Mouse (Mus musculus) monocyte, adult 5-6 weeks (primary cell): ENCODE measurements around the gene R3hdm4. TPM values are rescaled to one million over a fixed set of nuclear protein-coding genes. Genes with fewer than 3 reads are reported as not detected.
"Not testable (repeated sequence)": the region's sequence is repeated elsewhere in the genome, so short reads cannot be mapped to it uniquely, and the experiment has no call there.

ENCODE experiments used
- ATAC-seq: fragments of 153-309, 156-312 bp; replicated peaks from 2 replicates; pipeline ENCODE4 v1.8.0; 2017; ENCODE audit warnings: mild to moderate bottlenecking; ENCODE audit not compliant: low TSS enrichment, insufficient number of reproducible peaks, severe bottlenecking, poor library complexity, low FRiP score
- total RNA-seq: library from RNA; stranded (forward); fragments of 200-1000, 200-491, 200-594 nt; gene quantifications from 3 replicates; pipeline ENCODE4 v1.2.3, GENCODE M21; 2017

Gene R3hdm4
- total RNA-seq, 1 experiment from 2014 or later = 35.4 TPM

DNA sequence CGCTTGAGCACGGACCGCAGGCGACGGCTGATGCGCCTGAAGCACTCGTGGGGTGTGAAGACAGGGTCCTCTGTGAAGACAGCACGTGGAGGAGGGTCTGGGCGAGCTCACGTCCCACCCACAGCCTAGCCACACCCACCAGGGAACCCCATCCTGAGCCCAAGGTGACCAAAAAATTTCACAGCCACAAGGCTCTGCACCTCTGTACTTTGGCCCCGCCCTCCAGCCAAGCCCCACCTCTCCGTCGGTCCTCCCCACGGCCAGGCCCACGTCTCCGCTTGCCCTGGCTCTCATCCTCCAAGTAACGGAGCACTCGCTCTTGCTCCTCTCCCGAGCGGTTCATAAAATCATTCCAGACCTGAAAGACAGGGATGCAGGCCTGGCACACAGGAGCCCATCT, 8.6 kb downstream of the R3hdm4 start:
- ATAC-seq = no peak

DNA sequence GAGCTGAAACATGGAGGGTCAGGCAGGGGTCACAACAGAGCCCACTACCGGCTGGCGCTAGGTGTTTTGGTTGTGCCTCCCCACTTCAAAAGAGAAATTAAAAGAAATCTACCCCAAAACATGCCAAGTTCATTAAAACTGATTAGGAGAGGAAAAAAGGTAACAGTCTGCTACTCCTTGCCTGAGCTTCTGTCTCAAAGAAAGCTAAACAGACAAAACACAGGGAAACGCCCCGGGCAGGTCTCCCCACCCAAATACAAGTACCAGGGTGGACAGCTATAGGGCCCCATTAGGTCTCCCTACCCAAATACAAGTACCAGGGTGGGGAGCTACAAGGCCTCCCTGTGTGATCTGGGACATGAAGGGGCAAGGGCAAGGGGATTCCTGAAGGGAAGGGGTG, 10.5 kb downstream of the R3hdm4 start, which contains the start of gene Gm26602:
Gene Gm26602, plus strand, starts transcription at position 301 of the 400 bp plus-strand sequence.
- no peak for ATAC-seq

DNA sequence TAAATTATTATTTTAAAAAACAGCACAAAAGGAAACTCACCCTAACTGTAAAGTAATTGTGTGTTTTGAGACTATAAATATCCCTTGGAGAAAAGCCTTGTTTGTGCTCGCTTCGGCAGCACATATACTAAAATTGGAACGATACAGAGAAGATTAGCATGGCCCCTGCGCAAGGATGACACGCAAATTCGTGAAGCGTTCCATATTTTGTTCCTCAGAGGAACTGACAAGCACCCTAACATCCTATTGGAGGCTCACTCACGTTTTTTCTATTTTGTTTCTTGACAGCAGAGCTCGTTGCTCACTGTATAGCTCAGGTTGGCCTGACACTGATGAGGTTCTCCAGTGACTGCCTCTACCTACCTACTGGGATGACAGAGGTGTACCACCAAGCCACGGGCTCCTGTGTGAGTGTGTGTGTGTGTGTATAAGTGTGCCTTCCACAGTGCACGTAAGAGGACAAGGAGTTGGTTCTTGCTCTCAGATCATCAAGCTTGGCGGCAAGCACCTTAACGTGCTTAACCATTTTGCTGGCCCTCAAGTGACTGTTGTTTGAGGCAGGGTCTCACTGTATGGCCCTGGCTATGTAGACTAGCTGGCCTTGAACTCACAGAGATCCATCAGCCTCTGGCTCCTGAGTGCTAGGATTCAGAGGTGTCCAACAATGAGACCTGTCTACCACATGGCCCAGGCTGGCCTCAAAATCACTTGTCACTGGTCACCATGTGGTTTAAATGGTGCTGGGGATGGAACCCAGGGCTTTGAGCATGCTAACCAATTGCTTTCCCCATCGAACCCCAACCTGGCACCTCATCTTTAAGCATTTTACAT, 11.7 kb downstream of the R3hdm4 start:
- ATAC-seq = peak; percentile 18; the same call in 1 of the 2 replicates

DNA sequence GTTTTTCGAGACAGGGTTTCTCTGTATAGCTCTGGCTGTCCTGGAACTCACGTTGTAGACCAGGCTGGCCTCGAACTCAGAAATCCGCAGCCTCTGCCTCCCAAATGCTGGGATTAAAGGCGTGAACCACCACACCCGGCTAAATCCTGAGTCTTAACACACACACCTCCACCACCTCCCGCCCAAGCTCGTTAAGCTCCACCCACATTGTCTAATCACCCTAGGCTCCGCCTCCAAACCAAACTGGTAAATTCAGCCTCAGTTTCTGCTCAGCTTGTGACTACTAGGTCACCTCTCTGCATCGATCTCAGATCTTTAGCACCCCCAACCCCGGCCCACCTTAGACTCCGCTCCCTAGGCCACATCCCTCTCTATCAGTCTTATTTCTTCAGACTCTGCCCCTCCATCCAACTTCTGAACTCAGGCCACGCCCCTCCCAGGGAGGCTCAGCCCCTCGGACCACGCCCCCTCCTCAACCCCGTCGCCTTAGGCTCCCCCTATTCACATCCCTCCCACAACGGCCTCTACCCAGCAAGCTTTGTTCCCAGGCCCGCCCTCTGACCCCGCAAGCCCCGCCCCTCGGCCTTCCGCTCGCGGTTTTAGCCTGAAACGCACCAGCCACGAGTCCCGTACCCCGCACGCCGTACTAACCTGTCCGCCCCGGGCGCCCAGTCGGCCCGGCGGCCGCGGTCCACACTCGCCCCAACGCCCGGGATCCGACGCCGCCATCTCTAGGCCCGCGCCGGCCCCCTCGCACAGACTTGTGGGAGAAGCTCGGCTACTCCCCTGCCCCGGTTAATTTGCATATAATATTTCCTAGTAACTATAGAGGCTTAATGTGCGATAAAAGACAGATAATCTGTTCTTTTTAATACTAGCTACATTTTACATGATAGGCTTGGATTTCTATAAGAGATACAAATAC, 12.6 kb downstream of the R3hdm4 start, which contains the start of gene Med16:
Gene Med16, minus strand, starts transcription at position 757 of the 925 bp plus-strand sequence.
- ATAC-seq = peak; percentile 88

DNA sequence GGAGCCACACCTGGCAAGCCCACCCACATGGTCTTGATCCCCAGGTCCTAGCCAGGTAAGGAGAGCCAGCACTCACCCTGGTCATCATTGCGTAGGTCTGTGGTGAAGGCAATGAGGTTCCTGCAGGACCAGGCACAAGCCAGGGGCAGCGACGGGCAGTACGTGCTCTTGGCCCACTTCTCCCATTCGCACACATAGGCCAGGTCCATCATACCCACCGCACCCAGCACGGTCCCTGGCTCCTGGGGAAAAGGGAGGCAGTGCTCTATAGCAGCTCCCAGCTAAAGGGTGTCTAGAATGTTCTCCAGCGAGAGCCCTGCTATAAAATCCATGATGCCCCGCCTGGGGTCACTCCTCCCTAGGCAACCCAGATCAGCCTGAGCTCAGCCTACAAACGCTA, 13.6 kb downstream of the R3hdm4 start:
- no peak for ATAC-seq

DNA sequence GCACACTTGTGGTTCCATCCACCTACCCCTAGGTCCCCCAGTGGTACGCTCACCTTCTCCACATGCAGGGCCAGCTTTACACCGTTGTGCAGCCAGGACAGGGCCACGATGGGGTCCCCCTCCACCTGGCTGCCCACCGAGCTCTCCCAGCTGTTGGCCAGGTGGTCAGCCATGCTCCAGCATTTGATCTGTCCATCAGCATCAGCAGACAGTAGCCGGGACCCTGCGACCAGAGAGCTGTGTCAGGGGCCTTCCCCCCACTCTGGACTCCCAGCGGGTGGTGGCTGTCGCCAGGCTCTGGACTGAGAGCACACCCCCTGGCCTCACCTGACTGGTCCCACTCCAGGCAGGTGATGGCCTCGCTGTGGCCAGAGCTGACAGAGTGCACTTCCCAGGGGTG, 14.3 kb downstream of the R3hdm4 start:
- no peak for ATAC-seq

DNA sequence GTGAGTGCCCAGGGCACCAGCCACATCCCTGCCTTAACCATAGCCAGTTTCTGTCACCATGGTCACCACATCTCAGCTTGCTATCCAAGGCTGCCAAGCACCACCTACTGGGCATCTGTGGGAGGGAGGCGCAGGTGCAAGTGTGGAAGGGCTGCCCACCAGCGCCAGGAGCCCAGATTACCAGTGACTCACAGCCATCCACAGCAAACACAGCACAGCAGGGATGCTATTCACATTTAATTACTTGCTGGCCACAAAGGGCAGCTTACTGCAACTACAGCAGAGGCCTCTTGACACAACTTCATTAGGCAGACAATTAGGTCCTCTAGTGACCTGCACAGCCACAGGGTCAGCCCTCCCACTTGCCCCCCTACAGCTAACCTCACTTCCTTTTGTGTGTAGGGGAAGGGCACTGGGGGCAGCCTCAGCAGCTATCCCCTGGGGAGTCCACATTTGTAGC, 20.0 kb downstream of the R3hdm4 start:
- no peak for ATAC-seq

DNA sequence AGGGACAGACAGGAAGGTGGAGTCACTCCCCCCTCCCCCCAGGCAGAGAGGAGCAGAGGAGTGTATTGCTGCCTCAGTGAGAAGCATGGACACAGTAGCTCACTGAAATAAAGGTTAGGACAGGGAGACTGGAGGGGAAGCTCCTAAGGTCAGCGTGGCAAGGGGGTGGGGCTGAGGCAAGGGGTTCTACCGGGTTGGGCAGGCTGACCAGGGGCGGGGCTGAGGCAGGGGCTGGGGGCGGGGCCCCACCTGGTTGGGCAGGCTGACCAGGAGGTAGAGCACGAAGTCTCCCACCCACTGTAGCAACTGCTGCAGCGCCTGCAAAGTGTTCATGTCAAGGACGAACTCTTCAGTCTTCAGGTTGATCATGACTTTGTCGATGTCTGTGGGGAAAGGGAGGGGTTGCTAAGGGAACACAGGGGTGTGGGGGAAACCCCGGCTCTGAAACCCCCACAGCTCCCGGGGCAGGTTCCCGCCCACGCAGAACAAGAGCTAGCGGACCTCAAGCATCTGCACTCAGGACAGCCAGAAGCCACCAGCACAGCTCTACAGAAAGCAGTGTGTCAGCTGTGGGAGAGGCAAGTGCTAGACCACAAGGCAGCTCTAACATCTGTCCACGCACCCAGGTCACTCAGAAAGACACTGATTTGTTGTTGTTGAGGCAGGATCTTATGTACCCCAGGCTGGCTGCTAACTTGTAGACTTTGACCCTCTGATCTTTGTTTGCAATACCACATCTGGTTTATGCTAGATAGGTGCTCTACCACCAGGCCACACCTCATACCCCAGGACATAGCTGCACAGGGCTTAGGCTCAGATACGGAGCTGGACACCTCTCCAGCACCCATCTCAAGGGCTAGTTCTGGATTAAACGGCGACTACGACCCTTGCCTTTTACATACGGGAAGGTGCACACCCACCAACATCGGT, 23.4 kb downstream of the R3hdm4 start:
- no peak for ATAC-seq

DNA sequence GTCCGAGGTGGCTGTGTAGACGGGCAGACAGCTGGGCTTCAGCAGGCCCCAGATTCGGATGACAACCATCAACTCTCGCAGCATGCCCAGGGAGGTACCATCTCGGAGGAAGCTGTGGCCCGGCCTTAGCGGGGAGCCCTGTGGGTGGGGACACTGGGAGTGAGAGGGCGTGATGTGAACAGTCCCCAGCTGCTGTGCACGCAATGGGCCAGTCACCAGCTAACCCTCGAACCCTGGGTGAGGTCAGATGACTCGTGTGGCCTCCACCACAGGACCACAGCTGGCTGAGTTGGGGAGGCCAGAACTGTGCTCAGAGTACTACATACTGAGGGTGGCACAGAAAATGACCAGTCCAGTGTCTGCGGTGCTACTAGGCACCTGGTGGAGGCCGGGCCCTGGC, 24.2 kb downstream of the R3hdm4 start:
- ATAC-seq = no peak

DNA sequence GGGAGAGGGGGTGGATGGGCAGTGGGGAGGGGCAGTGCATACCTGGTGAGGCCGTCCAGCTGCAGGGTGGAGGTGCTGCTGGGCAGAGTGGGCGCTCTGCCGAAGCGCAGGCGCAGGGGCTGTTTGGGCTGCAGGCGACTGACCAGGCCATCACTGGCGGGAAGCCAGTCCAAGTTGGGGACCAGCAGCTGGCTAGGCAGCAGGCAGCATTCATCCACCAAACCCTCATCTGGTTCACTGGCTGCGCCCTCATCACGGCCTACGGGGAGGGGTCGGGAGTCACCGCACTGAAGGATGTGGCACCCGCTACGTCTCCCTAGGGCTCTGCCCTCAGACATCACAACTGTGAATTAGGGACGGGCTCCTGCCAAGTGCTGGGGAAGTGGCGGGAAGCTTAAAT, 24.7 kb downstream of the R3hdm4 start:
- ATAC-seq = no peak

DNA sequence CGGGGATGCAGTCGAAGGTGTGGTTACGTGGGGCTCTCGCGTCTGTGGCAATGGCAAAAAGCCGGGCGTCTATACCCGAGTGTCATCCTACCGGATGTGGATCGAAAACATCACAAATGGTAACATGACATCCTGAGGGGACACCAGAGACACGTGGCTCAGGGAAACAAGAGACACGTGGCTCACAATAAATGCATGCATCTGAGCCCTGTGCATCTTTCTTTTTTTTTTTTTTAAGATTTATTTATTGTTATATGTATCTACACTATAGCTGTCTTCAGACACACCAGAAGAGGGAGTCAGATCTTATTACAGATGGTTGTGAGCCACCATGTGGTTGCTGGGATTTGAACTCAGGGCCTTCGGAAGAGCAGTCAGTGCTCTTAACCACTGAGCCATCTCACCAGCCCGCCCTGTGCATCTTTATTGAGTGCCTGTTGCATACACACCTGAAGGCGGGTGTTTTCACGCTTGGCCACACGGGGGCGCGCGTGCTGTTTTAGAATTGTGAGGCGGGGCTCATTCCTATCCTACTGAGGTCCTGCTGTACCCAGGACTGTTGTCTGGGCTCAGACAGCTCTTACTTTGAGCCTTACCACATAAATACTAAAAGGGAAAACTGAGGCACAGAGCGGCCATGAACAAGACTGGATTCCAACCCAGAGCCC, 28.4 kb downstream of the R3hdm4 start:
- peak; percentile 48; the same call in 1 of the 2 replicates for ATAC-seq

DNA sequence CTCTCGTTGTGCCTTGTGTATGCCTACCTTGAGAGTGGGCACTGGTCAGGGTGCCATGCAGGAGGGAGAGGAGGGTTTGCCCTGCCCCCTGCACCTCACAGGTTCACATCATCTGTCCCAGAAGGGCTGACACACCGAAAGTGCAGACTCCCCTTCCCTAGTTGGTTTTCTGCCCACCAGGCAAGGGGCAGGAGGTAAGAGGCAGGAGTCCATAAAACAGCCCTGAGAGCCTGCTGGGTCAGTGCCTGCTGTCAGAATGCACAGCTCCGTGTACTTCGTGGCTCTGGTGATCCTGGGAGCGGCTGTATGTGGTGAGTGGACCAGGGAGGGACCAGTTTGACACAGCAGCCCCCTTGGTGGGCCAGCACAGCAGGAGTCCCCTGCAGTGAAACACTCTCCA, 30.3 kb downstream of the R3hdm4 start, which contains the start of gene Cfd:
Gene Cfd, plus strand, starts transcription at position 184 of the 400 bp plus-strand sequence.
- no peak for ATAC-seq

DNA sequence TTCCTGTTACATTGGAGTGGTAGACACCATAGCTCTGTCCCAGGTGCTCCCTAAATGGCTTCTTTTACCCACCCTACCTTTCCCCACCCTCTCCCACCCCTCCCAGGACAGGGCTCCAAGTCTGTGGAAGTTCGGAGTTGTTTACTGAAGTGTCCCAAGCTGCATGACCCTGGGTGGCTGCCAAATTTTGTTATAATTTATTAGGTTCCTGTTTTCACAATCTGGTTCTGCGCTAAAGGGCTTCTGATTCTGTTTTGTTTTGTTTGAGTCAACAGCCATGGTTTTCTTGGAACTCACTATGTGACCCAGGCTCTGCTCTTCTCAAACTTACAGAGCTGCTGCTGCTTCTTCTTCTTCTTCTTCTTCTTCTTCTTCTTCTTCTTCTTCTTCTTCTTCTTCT, 31.6 kb downstream of the R3hdm4 start:
- no peak for ATAC-seq

DNA sequence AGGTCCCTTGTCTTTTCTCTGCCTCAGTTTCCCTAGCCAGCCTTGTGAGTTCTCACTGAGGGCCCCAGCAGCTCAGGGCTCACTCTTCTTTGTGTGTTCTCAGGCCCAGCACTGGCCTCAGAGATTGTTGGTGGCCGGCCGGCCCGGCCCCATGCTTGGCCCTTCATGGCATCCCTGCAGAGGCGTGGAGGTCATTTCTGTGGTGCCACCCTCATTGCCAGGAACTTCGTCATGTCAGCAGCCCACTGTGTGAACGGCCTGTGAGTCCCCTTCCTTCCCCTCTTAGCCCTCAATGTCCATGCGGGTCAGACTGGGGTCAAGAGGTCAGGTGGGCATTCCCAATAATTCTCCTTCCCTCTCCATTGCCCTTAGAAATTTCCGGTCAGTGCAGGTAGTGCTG, 34.4 kb downstream of the R3hdm4 start:
- ATAC-seq = no peak

DNA sequence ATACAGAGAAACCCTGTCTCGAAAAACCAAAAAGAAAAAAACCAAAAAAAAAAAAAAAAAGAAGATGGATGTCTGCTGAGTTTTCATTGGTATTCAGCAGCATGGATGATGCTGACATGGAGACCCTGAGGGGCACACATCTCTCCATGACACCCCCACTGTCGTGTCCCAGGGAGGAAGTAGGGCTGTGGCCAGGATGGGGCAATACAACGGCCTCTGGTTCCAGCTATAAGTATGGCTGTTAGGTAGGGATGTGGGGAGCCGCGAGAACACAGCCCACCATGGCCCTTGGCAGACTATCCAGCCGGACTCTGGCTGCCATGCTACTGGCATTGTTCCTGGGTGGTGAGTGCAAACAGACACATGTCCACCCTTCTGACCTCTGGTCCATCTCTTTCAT, 35.0 kb downstream of the R3hdm4 start, which contains the start of gene Elane:
Gene Elane, plus strand, starts transcription at position 194 of the 400 bp plus-strand sequence.
- ATAC-seq = no peak

DNA sequence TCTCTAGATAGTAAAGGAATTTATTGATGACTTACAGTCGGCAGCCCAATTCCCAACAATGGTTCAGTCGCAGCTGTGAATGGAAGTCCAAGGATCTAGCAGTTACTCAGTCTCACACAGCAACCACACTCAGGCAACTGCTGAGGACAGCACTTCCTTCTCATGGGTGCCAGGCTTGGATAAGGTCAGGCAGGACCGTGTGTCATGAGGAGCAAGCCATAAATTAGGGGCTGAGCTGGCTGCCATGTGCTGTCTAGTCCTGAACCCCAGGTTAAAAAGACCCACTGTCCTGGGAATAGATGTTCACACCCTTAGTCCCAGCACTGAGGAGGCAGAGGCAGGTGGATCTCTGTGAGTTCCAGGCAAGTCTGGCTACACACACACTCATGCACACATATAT, 36.1 kb downstream of the R3hdm4 start:
- not testable (repeated sequence) for ATAC-seq

DNA sequence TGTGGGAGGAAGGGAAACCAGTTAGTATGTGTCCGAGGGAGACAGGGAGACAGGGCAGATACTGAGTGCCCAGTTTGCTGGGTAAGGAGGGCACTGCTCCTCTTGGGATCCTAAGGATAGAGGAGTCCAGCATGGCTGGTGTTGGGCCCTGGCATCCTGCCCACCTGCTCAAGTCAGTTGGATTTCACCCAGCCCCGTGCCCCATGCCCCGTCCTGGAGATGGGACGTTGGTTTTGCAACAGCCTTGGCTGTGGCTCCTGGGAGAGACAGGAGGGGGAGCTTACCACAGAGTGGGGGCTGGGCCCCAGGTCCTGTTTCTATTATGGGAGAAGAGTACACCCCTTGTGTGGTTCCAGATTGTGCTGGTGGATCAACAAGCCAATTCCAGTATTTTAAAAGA, 36.6 kb downstream of the R3hdm4 start:
- no peak for ATAC-seq
